Mouse (Mus musculus) duodenum, adult 2 months (tissue): Measurements from ENCODE around the gene Gm28998. TPM values are rescaled to one million over a fixed set of nuclear protein-coding genes. Genes with fewer than 3 reads are reported as not detected.

Experiments
- polyA plus RNA-seq: library from polyadenylated mRNA; depleted of rRNA; stranded (reverse); fragments of >200 nt; gene quantifications from 2 replicates; pipeline ENCODE4 v1.2.3, GENCODE M21; 2012; ENCODE audit warnings: low replicate concordance; rRNA removed

Gm28998 gene
- not detected in 2 replicates for polyA plus RNA-seq

DNA sequence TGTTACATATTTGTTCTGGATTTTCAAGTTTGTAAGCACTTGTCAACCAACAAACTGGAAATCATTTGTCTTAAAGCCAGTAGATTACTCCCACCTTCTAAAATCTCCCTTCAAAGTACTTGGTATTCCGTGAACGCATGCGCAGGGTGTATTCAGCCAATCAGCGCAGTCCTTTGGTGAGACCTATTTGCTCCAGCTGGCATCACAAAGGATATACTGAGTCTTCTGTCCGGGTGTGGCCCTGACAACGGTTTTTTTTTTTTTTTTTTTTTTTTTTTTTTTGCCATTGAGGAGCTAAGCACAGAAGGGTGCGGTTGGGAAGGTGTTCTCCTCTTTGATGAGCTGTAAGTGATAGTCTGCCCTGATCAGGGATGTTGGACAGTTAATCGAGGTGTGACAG lies at the start of gene Gm28998:
Gm28998 (plus strand) TSS at position 301 of the 400 bp plus-strand sequence.

Other genes starting within 250 kb of the Gm28998 start
- not detected in 2 replicates for gene Gm21244, start 84.5 kb upstream of the Gm28998 start, polyA plus RNA-seq
- not detected in 2 replicates for gene Gm21788, start 151.2 kb downstream of the Gm28998 start, polyA plus RNA-seq